Mouse (Mus musculus) bone marrow, adult 2 months (tissue): ENCODE measurements at regions not wholly inside any gene's neighbourhood (a gene's known extent, or its start where the extent isn't known, plus 50 kb on each side); places are given as distances from the start of the nearest gene placed in this dataset.

ENCODE experiments used
- CTCF ChIP-seq: fragments of 200-500 bp; IDR thresholded peaks from 2 replicates; pipeline ENCODE4 v1.5.1; 2011; ENCODE audit warnings: low read length, control low read depth; ENCODE audit not compliant: control insufficient read depth, insufficient read depth
- POLR2A ChIP-seq: fragments of 200-500 bp; IDR thresholded peaks from 2 replicates; pipeline ENCODE4 v1.6.1; 2011; ENCODE audit warnings: low read depth, mild to moderate bottlenecking, control low read depth, low read length, borderline replicate concordance; ENCODE audit not compliant: control insufficient read depth

- TF ChIP-seq POLR2A (no peak), CTCF (no peak)
These were observed 196.5 kb upstream of the Rasgrp1 start for GRCm38 (mm10) chr2:117539285-117539684.
